ENCODE assay signal across 30 mouse cellular contexts in genomic region chr2:120147364-120147763, GRCm38 (mm10). TPM values are rescaled to one million over a fixed set of nuclear protein-coding genes. Genes with fewer than 3 reads are reported as not detected.
DNase-seq lines count a peak whose midpoint lies in the region; ATAC-seq and TF ChIP-seq lines count a peak whose summit lies in the region.
"Had no signal": no experiment of that assay in that cellular context is flagged by ENCODE, and none has a peak within 500 bp of the region (broad histone marks: within the 10 kb centered on the region; RNA-seq: fewer than 3 reads in every experiment).

No protein-coding gene starts in this region.

- no peak for TF ChIP-seq POLR2A in kidney, adult 2 months (IDR thresholded peaks at IDR 0.05; ENCODE audit: low read depth, low read length)

- DNase-seq in heart, embryonic 10.5 days (ENCODE audit: low spot score) = no peak
- no peak for DNase-seq in heart, postnatal 4 days
- no peak for DNase-seq in kidney, adult 2 months
- DNase-seq in ZHBTc4 (ENCODE audit: low read depth, low spot score) = peak; percentile 21
- DNase-seq in adrenal gland, postnatal 36 days = no peak
- no peak for DNase-seq in forebrain, embryonic 11.5 days (ENCODE audit: low spot score)
- DNase-seq: adrenal gland, postnatal 14 days; B cell, adult 2 months; cerebellum, adult 11-12 months; cerebellum, postnatal 10 days; forebrain, postnatal 0 days; kidney, adult 11 months; kidney, postnatal 36 days; lung, postnatal 36 days; right cerebral cortex, postnatal 14 days had no signal

- WGBS in heart, embryonic 10.5 days = 21% methylated on average over 2 of the region's 2 CpGs
- WGBS in kidney, adult 2 months = 61% methylated on average over 2 of the region's 2 CpGs
- 60% methylated on average over 2 of the region's 2 CpGs for WGBS in kidney, embryonic 16.5 days
- 69% methylated on average over 2 of the region's 2 CpGs for WGBS in forebrain, embryonic 11.5 days

- no peak overlapping the region for H3K4me2 ChIP-seq in kidney, embryonic 16.5 days (replicated peaks; ENCODE audit: low read depth, low read length)
- H3K4me2 ChIP-seq in forebrain, embryonic 11.5 days (ENCODE audit: low read depth, low read length, severe bottlenecking) = no peak overlapping the region
- H3K4me2 ChIP-seq: embryonic facial prominence, embryonic 13.5 days; forebrain, embryonic 12.5 days; hindbrain, embryonic 15.5 days; kidney, embryonic 15.5 days; limb, embryonic 13.5 days; liver, embryonic 11.5 days; lung, embryonic 15.5 days; midbrain, embryonic 12.5 days had no signal

- TF ChIP-seq CTCF in kidney, adult 2 months (conservative IDR thresholded peaks at IDR 0.05; ENCODE audit: insufficient read depth, insufficient read length, low read depth, low read length) = no peak

- 0 out of 2 replicates have a peak overlapping the region, but pooled peaks have one; percentile 12 for H3K4me3 ChIP-seq in heart, embryonic 10.5 days
- no peak overlapping the region for H3K4me3 ChIP-seq in kidney, adult 2 months (ENCODE audit: insufficient read depth, low read depth, low read length)
- H3K4me3 ChIP-seq in kidney, embryonic 16.5 days (ENCODE audit: low read length) = no peak overlapping the region
- H3K4me3 ChIP-seq in forebrain, embryonic 11.5 days (ENCODE audit: low read depth, low read length) = no peak overlapping the region
- H3K4me3 ChIP-seq: embryonic facial prominence, embryonic 13.5 days; erythroblast, embryonic 14.5 days; forebrain, embryonic 12.5 days; hindbrain, embryonic 10.5 days; hindbrain, embryonic 15.5 days; kidney, embryonic 15.5 days; layer of hippocampus, adult 2 months; left cerebral cortex, adult 2 months; limb, embryonic 13.5 days; lung, embryonic 15.5 days; midbrain, embryonic 12.5 days had no signal

- H3K9ac ChIP-seq in kidney, embryonic 16.5 days (replicated peaks; ENCODE audit: low read length) = no peak overlapping the region
- H3K9ac ChIP-seq in forebrain, embryonic 11.5 days (ENCODE audit: low read length) = no peak overlapping the region
- H3K9ac ChIP-seq: embryonic facial prominence, embryonic 13.5 days; forebrain, embryonic 12.5 days; forebrain, postnatal 0 days; hindbrain, embryonic 15.5 days; kidney, embryonic 15.5 days; limb, embryonic 13.5 days; lung, embryonic 15.5 days; midbrain, embryonic 12.5 days had no signal

- H3K9me3 ChIP-seq in heart, embryonic 10.5 days = no peaks in the 10 kb centered on the region
- H3K9me3 ChIP-seq in kidney, embryonic 16.5 days (ENCODE audit: low read length) = no peaks in the 10 kb centered on the region
- H3K9me3 ChIP-seq in forebrain, embryonic 11.5 days (ENCODE audit: control insufficient read depth, low read length) = no peaks in the 10 kb centered on the region
- H3K9me3 ChIP-seq: embryonic facial prominence, embryonic 13.5 days; forebrain, embryonic 12.5 days; hindbrain, embryonic 10.5 days; hindbrain, embryonic 15.5 days; kidney, embryonic 15.5 days; limb, embryonic 13.5 days; lung, embryonic 15.5 days; midbrain, embryonic 12.5 days had no signal

- H3K4me1 ChIP-seq in heart, embryonic 10.5 days = peaks cover 19% of the 10 kb centered on the region
- H3K4me1 ChIP-seq in kidney, adult 2 months (ENCODE audit: control insufficient read depth, insufficient read depth, low read length) = no peaks in the 10 kb centered on the region; the same call in 1 of the 2 replicates
- 0 out of 2 replicates have a peak, but pooled peaks cover 3% of the 10 kb centered on the region for H3K4me1 ChIP-seq in kidney, embryonic 16.5 days (ENCODE audit: insufficient read depth, low read length)
- H3K4me1 ChIP-seq in forebrain, embryonic 11.5 days (replicated peaks; ENCODE audit: control insufficient read depth, insufficient read depth, low read length) = no peaks in the 10 kb centered on the region
- H3K4me1 ChIP-seq: embryonic facial prominence, embryonic 13.5 days; forebrain, embryonic 12.5 days; hindbrain, embryonic 10.5 days; hindbrain, embryonic 15.5 days; kidney, embryonic 15.5 days; limb, embryonic 13.5 days; lung, embryonic 15.5 days; midbrain, embryonic 12.5 days had no signal

- H3K36me3 ChIP-seq in heart, embryonic 10.5 days = peaks cover 18% of the 10 kb centered on the region; the same call in 1 of the 2 replicates
- no peaks in the 10 kb centered on the region; the same call in 1 of the 2 replicates for H3K36me3 ChIP-seq in kidney, adult 2 months (ENCODE audit: control insufficient read depth, insufficient read depth, low read length)
- no peaks in the 10 kb centered on the region for H3K36me3 ChIP-seq in kidney, embryonic 16.5 days (ENCODE audit: insufficient read depth, low read length)
- no peaks in the 10 kb centered on the region for H3K36me3 ChIP-seq in forebrain, embryonic 11.5 days (ENCODE audit: control insufficient read depth, insufficient read depth, low read length)
- H3K36me3 ChIP-seq: embryonic facial prominence, embryonic 13.5 days; forebrain, embryonic 12.5 days; hindbrain, embryonic 10.5 days; hindbrain, embryonic 15.5 days; kidney, embryonic 15.5 days; limb, embryonic 13.5 days; lung, embryonic 15.5 days; midbrain, embryonic 12.5 days had no signal

- H3K27me3 ChIP-seq in heart, embryonic 10.5 days (ENCODE audit: insufficient read depth, poor library complexity, severe bottlenecking) = no peaks in the 10 kb centered on the region
- H3K27me3 ChIP-seq in kidney, adult 2 months (replicated peaks; ENCODE audit: control insufficient read depth, insufficient read depth, low read length) = no peaks in the 10 kb centered on the region
- H3K27me3 ChIP-seq in kidney, embryonic 16.5 days (ENCODE audit: insufficient read depth, low read length) = no peaks in the 10 kb centered on the region
- H3K27me3 ChIP-seq in forebrain, embryonic 11.5 days (ENCODE audit: control insufficient read depth, insufficient read depth, low read length) = no peaks in the 10 kb centered on the region
- H3K27me3 ChIP-seq: CH12.LX; embryonic facial prominence, embryonic 13.5 days; forebrain, embryonic 12.5 days; hindbrain, embryonic 15.5 days; kidney, embryonic 15.5 days; limb, embryonic 13.5 days; lung, embryonic 15.5 days; midbrain, embryonic 12.5 days had no signal

- ATAC-seq in kidney, embryonic 16.5 days (ENCODE audit: low FRiP score, low TSS enrichment) = no peak
- ATAC-seq in forebrain, embryonic 11.5 days (replicated peaks; ENCODE audit: low FRiP score) = no peak
- ATAC-seq: forebrain, postnatal 0 days; inflammation-experienced regulatory T-cells, adult 6 months had no signal

- H3K27ac ChIP-seq in heart, embryonic 10.5 days = peak overlapping the region; percentile 82; the same call in 1 of the 2 replicates
- H3K27ac ChIP-seq in kidney, adult 2 months (ENCODE audit: insufficient read depth, low read depth, low read length) = peak overlapping the region; percentile 35; the same call in 1 of the 2 replicates
- no peak overlapping the region for H3K27ac ChIP-seq in kidney, embryonic 16.5 days (ENCODE audit: low read length)
- no peak overlapping the region for H3K27ac ChIP-seq in forebrain, embryonic 11.5 days (ENCODE audit: low read depth, low read length)
- H3K27ac ChIP-seq: embryonic facial prominence, embryonic 13.5 days; forebrain, embryonic 12.5 days; hindbrain, embryonic 10.5 days; hindbrain, embryonic 15.5 days; kidney, embryonic 15.5 days; layer of hippocampus, adult 2 months; left cerebral cortex, adult 2 months; limb, embryonic 13.5 days; lung, embryonic 15.5 days; midbrain, embryonic 12.5 days had no signal

RNA-seq across cellular contexts. Expression of gene Ehd4, which starts 7.0 kb away (rescaled TPM):
- polyA plus RNA-seq in heart, embryonic 10.5 days (2016; fragmentation: Nextera tagmentation; extraction: Ambion mirVana) = 115 and 173 TPM in 2 replicates
- total RNA-seq in heart, postnatal 4 days (2021) = 100 to 1,000 TPM; 461 to 503 TPM
- 36.5 and 38.2 TPM in 2 replicates for polyA plus RNA-seq in kidney, adult 2 months (2012; rRNA removed)
- polyA plus RNA-seq in kidney, embryonic 16.5 days (2015; fragmentation: Nextera tagmentation; extraction: Ambion mirVana) = 50.4 and 54.0 TPM in 2 replicates
- 10 to 100 TPM; 44.5 to 48.7 TPM for total RNA-seq in adrenal gland, postnatal 36 days (2021)
- polyA plus RNA-seq in forebrain, embryonic 11.5 days (2014; fragmentation: Nextera tagmentation; extraction: Ambion mirVana) = 13.1 and 13.9 TPM in 2 replicates

Comparison
In these comparisons a context has a peak if more than half of its experiments do, and no peak if none do; other contexts are left out.
1. H3K27ac ChIP-seq: peak in heart, embryonic 10.5 days (single experiment) and kidney, adult 2 months (single experiment); none in kidney, embryonic 16.5 days (single experiment) and forebrain, embryonic 11.5 days (single experiment).